Mouse (Mus musculus) testis, adult 2 months (tissue): ENCODE results near the gene Fam129b. TPM values are rescaled to one million over a fixed set of nuclear protein-coding genes. Genes with fewer than 3 reads are reported as not detected.

Source experiments
- H3K27ac ChIP-seq: fragments of 200-500 bp; 2 replicates; pipeline ENCODE4 v1.5.1; 2012; ENCODE audit warnings: low read depth, low read length; ENCODE audit not compliant: control insufficient read depth, insufficient read depth
- H3K27me3 ChIP-seq: fragments of 200-500 bp; 2 replicates; pipeline ENCODE4 v1.6.1; 2012; ENCODE audit warnings: mild to moderate bottlenecking, low read length, moderate library complexity; ENCODE audit not compliant: control insufficient read depth, insufficient read depth
- H3K36me3 ChIP-seq: fragments of 200-500 bp; 2 replicates; pipeline ENCODE4 v1.6.1; 2012; ENCODE audit warnings: mild to moderate bottlenecking, low read length; ENCODE audit not compliant: control insufficient read depth, insufficient read depth
- H3K4me1 ChIP-seq: fragments of 200-500 bp; 2 replicates; pipeline ENCODE4 v1.6.1; 2012; ENCODE audit warnings: low read length; ENCODE audit not compliant: control insufficient read depth, insufficient read depth
- H3K4me3 ChIP-seq: fragments of 200-500 bp; 2 replicates; pipeline ENCODE4 v1.5.1; 2012; ENCODE audit warnings: low read depth, mild to moderate bottlenecking, low read length, moderate library complexity, mixed read lengths; ENCODE audit not compliant: control insufficient read depth
- CTCF ChIP-seq: fragments of 200-500 bp; IDR thresholded peaks from 2 replicates; pipeline ENCODE4 v1.5.1; 2012; ENCODE audit warnings: low read depth, mild to moderate bottlenecking, inconsistent platforms, low read length, moderate library complexity; ENCODE audit not compliant: control insufficient read depth, insufficient read depth, insufficient replicate concordance
- POLR2A ChIP-seq: fragments of 200-500 bp; IDR thresholded peaks from 2 replicates; pipeline ENCODE4 v1.6.1; 2012; ENCODE audit warnings: low read depth, mild to moderate bottlenecking, inconsistent platforms, low read length, moderate library complexity; ENCODE audit not compliant: control insufficient read depth
- polyA plus RNA-seq: library from polyadenylated mRNA; depleted of rRNA; stranded (reverse); fragments of >200 nt; gene quantifications from 2 replicates; pipeline ENCODE4 v1.2.3, GENCODE M21; 2012

The Fam129b gene
- polyA plus RNA-seq, 1 experiment, result 2.0 TPM

GRCm38 (mm10) chr2:32940483-32940882 is 64.6 kb downstream of the Fam129b start:
- Histone ChIP-seq H3K4me3 (no peak overlapping the region), H3K4me1 (no peaks in the 10 kb centered on the region), H3K27ac (no peak overlapping the region), H3K27me3 (no peaks in the 10 kb centered on the region), H3K36me3 (no peaks in the 10 kb centered on the region; the same call in 1 of the 2 replicates)
- TF ChIP-seq CTCF, result no peak
- TF ChIP-seq POLR2A, result no peak

GRCm38 (mm10) chr2:32947454-32947853 is 71.5 kb downstream of the Fam129b start:
- Histone ChIP-seq H3K27ac (no peak overlapping the region), H3K4me3 (no peak overlapping the region), H3K27me3 (no peaks in the 10 kb centered on the region), H3K36me3 (no peaks in the 10 kb centered on the region), H3K4me1 (no peaks in the 10 kb centered on the region)
- TF ChIP-seq POLR2A (no peak), CTCF (no peak)

DNA sequence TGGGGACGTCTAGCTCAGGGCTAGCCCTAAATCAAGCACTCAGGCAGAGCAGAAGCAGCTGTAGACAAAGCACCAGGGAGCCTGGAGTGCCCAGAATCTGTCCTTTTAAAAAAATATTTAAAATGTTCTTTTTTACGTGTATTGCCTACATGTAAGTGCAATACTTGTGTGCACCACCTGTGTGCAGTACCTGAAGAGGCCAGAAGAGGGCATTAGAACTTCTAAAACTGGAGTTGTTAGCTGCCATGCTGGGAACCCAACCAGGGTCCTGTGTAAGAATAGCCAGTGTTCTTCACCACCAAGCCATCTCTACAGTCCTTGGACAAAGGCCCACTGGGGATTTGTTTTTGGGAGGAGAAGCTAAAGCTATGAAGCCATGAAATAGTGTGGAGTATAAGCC is 78.7 kb downstream of the Fam129b start:
- no peak for TF ChIP-seq POLR2A
- TF ChIP-seq CTCF, result no peak; the same call in 1 of the 2 replicates
- Histone ChIP-seq H3K4me1 (peaks cover 5% of the 10 kb centered on the region; the same call in 1 of the 2 replicates), H3K4me3 (no peak overlapping the region), H3K27ac (no peak overlapping the region), H3K36me3 (no peaks in the 10 kb centered on the region), H3K27me3 (no peaks in the 10 kb centered on the region)

DNA sequence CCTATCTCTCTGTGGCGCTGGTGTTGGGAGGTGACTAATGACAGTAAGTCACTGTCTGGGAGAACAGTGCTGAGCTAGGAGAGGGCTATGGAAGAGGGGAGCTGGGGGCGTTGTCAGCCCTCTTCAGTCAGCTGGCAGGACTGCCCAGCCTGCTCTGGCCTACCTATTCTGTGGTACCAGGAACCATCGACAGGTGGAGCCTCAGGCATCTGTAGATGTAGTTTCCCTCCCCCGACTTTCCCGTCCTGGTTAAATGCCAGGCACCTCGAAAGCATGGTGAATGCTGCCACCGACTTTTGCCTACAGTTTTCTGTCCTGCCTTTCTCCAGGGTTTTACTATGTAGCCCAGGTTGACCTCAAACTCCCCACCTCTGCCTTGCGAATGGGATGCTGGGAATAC is 81.4 kb downstream of the Fam129b start:
- no peak overlapping the region for H3K27ac ChIP-seq

DNA sequence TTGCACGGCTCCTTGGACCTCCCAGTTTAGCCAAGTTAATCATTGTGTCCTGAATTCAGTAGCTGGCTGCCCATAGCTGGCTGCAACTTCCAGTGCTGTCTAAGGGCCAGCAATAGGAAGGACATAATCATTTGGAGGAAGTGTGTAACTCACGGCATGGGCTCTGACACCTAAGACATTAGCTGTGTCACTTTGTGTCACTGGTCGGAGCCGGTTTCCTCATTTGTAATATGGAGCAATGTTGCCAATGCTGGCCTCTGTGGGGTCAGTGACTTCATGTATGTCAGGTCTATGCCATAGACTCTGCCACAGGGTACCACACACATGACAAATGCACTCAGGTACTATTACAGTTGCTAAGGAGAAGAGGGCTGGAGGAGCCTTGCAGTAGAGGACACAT is 84.4 kb downstream of the Fam129b start:
- H3K27ac ChIP-seq, result no peak overlapping the region
- no peaks in the 10 kb centered on the region for H3K27me3 ChIP-seq
- H3K36me3 ChIP-seq, result no peaks in the 10 kb centered on the region
- H3K4me1 ChIP-seq, result peaks cover 16% of the 10 kb centered on the region
- H3K4me3 ChIP-seq, result no peak overlapping the region
- TF ChIP-seq POLR2A (no peak), CTCF (no peak)

More for the DNA sequence above, 81.4 kb downstream of the Fam129b start:
- Histone ChIP-seq H3K36me3 (no peaks in the 10 kb centered on the region), H3K4me1 (peaks cover 18% of the 10 kb centered on the region), H3K4me3 (no peak overlapping the region), H3K27me3 (no peaks in the 10 kb centered on the region)
- no peak for TF ChIP-seq POLR2A
- no peak for TF ChIP-seq CTCF

DNA sequence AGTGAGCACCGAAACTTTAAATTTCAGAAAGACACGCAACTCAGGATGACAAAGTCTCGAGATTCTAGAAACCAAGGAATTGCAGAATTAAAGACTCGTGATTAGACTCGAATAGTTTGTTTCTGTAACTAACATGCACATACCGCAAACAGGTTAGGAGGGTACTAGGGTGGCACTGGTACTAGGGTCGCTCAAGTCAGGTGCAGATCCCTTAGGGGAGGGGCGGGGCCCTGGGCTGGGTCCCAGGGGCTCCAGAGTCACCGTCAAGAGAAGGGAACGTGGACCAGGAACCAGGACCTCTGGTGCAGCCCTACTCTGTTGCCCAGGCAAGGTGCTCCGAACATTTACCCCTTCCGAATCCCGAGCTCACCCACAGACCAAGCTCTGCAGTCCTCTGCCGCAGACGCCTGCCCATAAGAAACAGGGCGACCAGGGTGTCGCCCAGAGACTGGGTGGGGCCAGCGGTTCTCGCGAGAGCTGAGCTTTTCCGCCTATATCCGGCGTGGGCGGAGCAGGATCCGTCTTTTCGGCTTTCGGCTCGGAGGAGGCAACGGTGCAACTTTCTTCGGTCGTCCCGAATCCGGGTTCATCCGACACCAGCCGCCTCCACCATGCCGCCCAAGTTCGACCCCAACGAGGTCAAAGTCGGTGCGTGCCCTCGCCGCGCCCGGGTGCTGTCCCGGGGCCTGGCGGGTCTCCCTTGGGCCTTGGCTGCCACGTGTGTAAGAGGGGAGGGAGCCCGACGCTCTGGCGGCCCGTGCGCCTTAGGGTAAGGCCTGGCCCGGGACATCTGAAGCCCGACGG is 85.5 kb downstream of the Fam129b start, which contains the start of the genes Rpl12 and Lrsam1:
TSS of gene Rpl12 (plus strand) at position 368 of the 804 bp plus-strand sequence.
TSS of gene Lrsam1 (minus strand) at position 423 of the 804 bp plus-strand sequence.
- peak within 1 kb of the TSS; percentile 85 for H3K4me3 ChIP-seq
- H3K36me3 ChIP-seq, result no peaks in the 10 kb centered on the region
- H3K27me3 ChIP-seq, result no peaks in the 10 kb centered on the region
- peak within 1 kb of the TSS; percentile 88 for H3K27ac ChIP-seq
- peaks cover 16% of the 10 kb centered on the region for H3K4me1 ChIP-seq
- TF ChIP-seq CTCF (no peak), POLR2A (peak; percentile 86)

GRCm38 (mm10) chr2:32962062-32962874 is 86.4 kb downstream of the Fam129b start:
- TF ChIP-seq POLR2A, result no peak
- no peak for TF ChIP-seq CTCF
- Histone ChIP-seq H3K4me3 (peak overlapping the region; percentile 85), H3K4me1 (peaks cover 19% of the 10 kb centered on the region), H3K27me3 (no peaks in the 10 kb centered on the region), H3K27ac (peak overlapping the region; percentile 88), H3K36me3 (no peaks in the 10 kb centered on the region)
